Mouse (Mus musculus): ENCODE measurements around the gene Rftn1.

The Rftn1 gene

GRCm38 (mm10) chr17:50169946-50170427, 20.5 kb downstream of the Rftn1 start:
- no peak for DNase-seq

- DNase-seq: no peak
Observed at GRCm38 (mm10) chr17:50160904-50161805, 29.3 kb downstream of the Rftn1 start.

GRCm38 (mm10) chr17:50160357-50160756, 30.1 kb downstream of the Rftn1 start:
- DNase-seq: no peak

- no peak for DNase-seq
Observed at GRCm38 (mm10) chr17:50159816-50160215, 30.7 kb downstream of the Rftn1 start.

- peak; percentile 62 for DNase-seq
Observed at GRCm38 (mm10) chr17:50158565-50158964, 31.9 kb downstream of the Rftn1 start.

GRCm38 (mm10) chr17:50157190-50158150, 33.0 kb downstream of the Rftn1 start:
- no peak for DNase-seq

- peak; percentile 27 for DNase-seq
Observed at GRCm38 (mm10) chr17:50152085-50152484, 38.4 kb downstream of the Rftn1 start.

- DNase-seq: no peak
Observed at GRCm38 (mm10) chr17:50151208-50151723, 39.2 kb downstream of the Rftn1 start.

GRCm38 (mm10) chr17:50150416-50151207, 39.9 kb downstream of the Rftn1 start:
- DNase-seq: no peak

GRCm38 (mm10) chr17:50149690-50150210, 40.7 kb downstream of the Rftn1 start:
- no peak for DNase-seq

GRCm38 (mm10) chr17:50147831-50148587, 42.5 kb downstream of the Rftn1 start:
- DNase-seq: no peak

- DNase-seq: no peak
Observed at GRCm38 (mm10) chr17:50143354-50143753, 47.1 kb downstream of the Rftn1 start.

GRCm38 (mm10) chr17:50142553-50142952, 47.9 kb downstream of the Rftn1 start:
- DNase-seq: no peak

- no peak for DNase-seq
Observed at GRCm38 (mm10) chr17:50142151-50142550, 48.3 kb downstream of the Rftn1 start.

GRCm38 (mm10) chr17:50136060-50136459, 54.4 kb downstream of the Rftn1 start:
- peak; percentile 46 for DNase-seq

GRCm38 (mm10) chr17:50135466-50135865, 55.0 kb downstream of the Rftn1 start:
- no peak for DNase-seq

- DNase-seq: no peak
Observed at GRCm38 (mm10) chr17:50131698-50132097, 58.8 kb downstream of the Rftn1 start.

GRCm38 (mm10) chr17:50130421-50130820, 60.1 kb downstream of the Rftn1 start:
- DNase-seq: no peak

- no peak for DNase-seq
Observed at GRCm38 (mm10) chr17:50128392-50128791, 62.1 kb downstream of the Rftn1 start.

GRCm38 (mm10) chr17:50127045-50127813, 63.2 kb downstream of the Rftn1 start:
- DNase-seq: no peak

Measured in liver (tissue).